In the genomic region with DNA sequence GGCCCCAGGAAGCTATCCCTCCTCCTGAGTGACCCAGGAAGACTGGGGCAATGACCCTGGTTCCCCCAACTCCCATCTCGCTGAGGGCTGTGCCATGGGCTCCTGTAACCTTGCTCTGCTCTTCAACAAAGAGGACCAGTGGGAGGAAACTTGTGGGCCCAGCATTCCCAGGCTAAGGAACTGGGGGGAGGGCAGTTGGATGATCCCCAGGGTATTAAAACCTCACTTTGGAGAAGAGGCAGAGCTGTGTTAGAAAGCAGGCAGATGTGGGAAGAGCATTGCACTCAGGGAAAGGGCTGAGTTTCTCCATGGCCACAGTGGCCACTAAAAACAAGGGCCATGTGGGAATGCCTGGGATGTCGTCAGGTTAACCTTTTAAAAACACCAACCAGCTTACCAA, we compare ENCODE assay signal across 8 mouse cellular contexts.
DNase-seq lines count a peak whose midpoint lies in the region; ATAC-seq and TF ChIP-seq lines count a peak whose summit lies in the region.
"Had no signal": no experiment of that assay in that cellular context is flagged by ENCODE, and none has a peak within 500 bp of the region (broad histone marks: within the 10 kb centered on the region; RNA-seq: fewer than 3 reads in every experiment).

No protein-coding gene starts in this region.

- H3K36me3 ChIP-seq in lung, postnatal 0 days (ENCODE audit: insufficient read depth, low read length) = peaks cover 10% of the 10 kb centered on the region; the same call in 1 of the 2 replicates
- H3K36me3 ChIP-seq in forebrain, embryonic 15.5 days = no peaks in the 10 kb centered on the region; the same call in 1 of the 2 replicates
- peaks cover 82% of the 10 kb centered on the region for H3K36me3 ChIP-seq in limb, embryonic 13.5 days
- H3K36me3 ChIP-seq in stomach, embryonic 15.5 days = peaks cover 7% of the 10 kb centered on the region; the same call in 1 of the 2 replicates

- no peak for TF ChIP-seq CTCF in lung, postnatal 0 days (IDR thresholded peaks at IDR 0.05)
- TF ChIP-seq CTCF in lung, adult 2 months (IDR thresholded peaks at IDR 0.05; ENCODE audit: insufficient read depth, low read length) = no peak

- H3K4me1 ChIP-seq in lung, postnatal 0 days (ENCODE audit: insufficient read depth, low read depth, low read length) = peaks cover 17% of the 10 kb centered on the region
- peaks cover 28% of the 10 kb centered on the region for H3K4me1 ChIP-seq in lung, adult 2 months (ENCODE audit: control insufficient read depth, insufficient read depth, low read length)
- peaks cover 69% of the 10 kb centered on the region for H3K4me1 ChIP-seq in forebrain, embryonic 15.5 days
- H3K4me1 ChIP-seq in limb, embryonic 13.5 days = peaks cover 79% of the 10 kb centered on the region
- H3K4me1 ChIP-seq in stomach, embryonic 15.5 days = peaks cover 54% of the 10 kb centered on the region

- ATAC-seq in lung, postnatal 0 days = 0 out of 2 replicates have a peak, but pooled peaks have one; percentile 7
- no peak for ATAC-seq in forebrain, embryonic 15.5 days (replicated peaks)
- ATAC-seq in limb, embryonic 13.5 days (ENCODE audit: low FRiP score, low read depth) = 0 out of 2 replicates have a peak, but pooled peaks have one; percentile 9
- no peak for ATAC-seq in stomach, embryonic 15.5 days (ENCODE audit: insufficient read depth, low FRiP score, low read depth)
- ATAC-seq in cerebellum, adult (ENCODE audit: insufficient number of reproducible peaks, low FRiP score, low TSS enrichment) = no peak

- 40% methylated on average over 2 of the region's 2 CpGs for WGBS in lung, postnatal 0 days
- WGBS in lung, adult 2 months = 38% methylated on average over 2 of the region's 2 CpGs
- 32% methylated on average over 2 of the region's 2 CpGs for WGBS in forebrain, embryonic 15.5 days
- 41% methylated on average over 2 of the region's 2 CpGs for WGBS in limb, embryonic 13.5 days
- WGBS in stomach, embryonic 15.5 days = 49% methylated on average over 2 of the region's 2 CpGs

- no peak overlapping the region for H3K9ac ChIP-seq in lung, postnatal 0 days (replicated peaks; ENCODE audit: low read depth)
- peak overlapping the region; percentile 41; the same call in 1 of the 2 replicates for H3K9ac ChIP-seq in forebrain, embryonic 15.5 days (replicated peaks)
- peak overlapping the region; percentile 43; the same call in 1 of the 2 replicates for H3K9ac ChIP-seq in limb, embryonic 13.5 days
- no peak overlapping the region for H3K9ac ChIP-seq in stomach, embryonic 15.5 days

- DNase-seq in lung, postnatal 0 days (ENCODE audit: low spot score) = no peak
- DNase-seq in lung, adult 2 months = no peak
- no peak for DNase-seq in cerebellum, adult 11-12 months

- H3K27ac ChIP-seq in lung, postnatal 0 days (ENCODE audit: low read length) = peak overlapping the region; percentile 69
- H3K27ac ChIP-seq in forebrain, embryonic 15.5 days (replicated peaks) = peak overlapping the region; percentile 99
- H3K27ac ChIP-seq in limb, embryonic 13.5 days = peak overlapping the region; percentile 84
- H3K27ac ChIP-seq in stomach, embryonic 15.5 days = peak overlapping the region; percentile 92

- no peak for TF ChIP-seq EP300 in lung, postnatal 0 days (IDR thresholded peaks at IDR 0.05)

- no peak overlapping the region for H3K4me3 ChIP-seq in lung, postnatal 0 days (ENCODE audit: low read depth, low read length)
- no peak overlapping the region for H3K4me3 ChIP-seq in lung, adult 2 months (replicated peaks; ENCODE audit: extremely low read depth, low read depth, low read length)
- no peak overlapping the region for H3K4me3 ChIP-seq in forebrain, embryonic 15.5 days
- H3K4me3 ChIP-seq in limb, embryonic 13.5 days = no peak overlapping the region
- H3K4me3 ChIP-seq in stomach, embryonic 15.5 days (replicated peaks) = no peak overlapping the region
- H3K4me3 ChIP-seq: erythroblast, embryonic 14.5 days had no signal

- no peaks in the 10 kb centered on the region for H3K27me3 ChIP-seq in lung, postnatal 0 days (replicated peaks; ENCODE audit: insufficient read depth, low read length)
- no peaks in the 10 kb centered on the region for H3K27me3 ChIP-seq in forebrain, embryonic 15.5 days
- H3K27me3 ChIP-seq in limb, embryonic 13.5 days = no peaks in the 10 kb centered on the region
- no peaks in the 10 kb centered on the region for H3K27me3 ChIP-seq in stomach, embryonic 15.5 days (replicated peaks)

- H3K4me2 ChIP-seq in lung, postnatal 0 days (replicated peaks; ENCODE audit: low read depth, low read length) = no peak overlapping the region
- H3K4me2 ChIP-seq in forebrain, embryonic 15.5 days (replicated peaks) = no peak overlapping the region
- 0 out of 2 replicates have a peak overlapping the region, but pooled peaks have one; percentile 2 for H3K4me2 ChIP-seq in limb, embryonic 13.5 days (replicated peaks)
- H3K4me2 ChIP-seq in stomach, embryonic 15.5 days = no peak overlapping the region

- H3K9me3 ChIP-seq in lung, postnatal 0 days (ENCODE audit: low read length) = no peaks in the 10 kb centered on the region
- no peaks in the 10 kb centered on the region for H3K9me3 ChIP-seq in forebrain, embryonic 15.5 days
- no peaks in the 10 kb centered on the region for H3K9me3 ChIP-seq in limb, embryonic 13.5 days
- H3K9me3 ChIP-seq in stomach, embryonic 15.5 days = no peaks in the 10 kb centered on the region

- TF ChIP-seq POLR2A in lung, adult 2 months (IDR thresholded peaks at IDR 0.05; ENCODE audit: borderline replicate concordance, extremely low read depth, low read depth, low read length) = no peak

Comparison
In these comparisons a context has a peak if more than half of its experiments do, and no peak if none do; other contexts are left out.
1. ATAC-seq: peak in lung, postnatal 0 days (single experiment) and limb, embryonic 13.5 days (single experiment); none in forebrain, embryonic 15.5 days (single experiment), stomach, embryonic 15.5 days (single experiment) and cerebellum, adult (single experiment).
2. H3K9ac ChIP-seq: peak in forebrain, embryonic 15.5 days (single experiment) and limb, embryonic 13.5 days (single experiment); none in lung, postnatal 0 days (single experiment) and stomach, embryonic 15.5 days (single experiment).
3. Peak in every context shown above with its lines, with median percentiles within 50 percentile points of each other: H3K27ac ChIP-seq.